Mouse (Mus musculus): ENCODE data around the gene Epn2.

- TF ChIP-seq CTCF (IDR thresholded peaks at IDR 0.05; ENCODE audit: low read depth, low read length) (no peak), POLR2A (IDR thresholded peaks at IDR 0.05; ENCODE audit: borderline replicate concordance, low read depth, low read length) (no peak)
Measured at GRCm38 (mm10) chr11:61529268-61529713, 50.2 kb downstream of the Epn2 start.

All from bone marrow macrophage, adult 2 months (primary cell).